Mouse (Mus musculus) B cell, adult 67 days (primary cell): ENCODE results near the gene Irf5. TPM values are rescaled to one million over a fixed set of nuclear protein-coding genes. Genes with fewer than 3 reads are reported as not detected.

Experiments
- total RNA-seq, 2 experiments: library from RNA; stranded (reverse); gene quantifications; 4 replicates each; pipeline ENCODE4 v1.2.4; 2023

Gene Irf5
- 100 to 1,000 TPM; 278 to 284 TPM for total RNA-seq

DNA sequence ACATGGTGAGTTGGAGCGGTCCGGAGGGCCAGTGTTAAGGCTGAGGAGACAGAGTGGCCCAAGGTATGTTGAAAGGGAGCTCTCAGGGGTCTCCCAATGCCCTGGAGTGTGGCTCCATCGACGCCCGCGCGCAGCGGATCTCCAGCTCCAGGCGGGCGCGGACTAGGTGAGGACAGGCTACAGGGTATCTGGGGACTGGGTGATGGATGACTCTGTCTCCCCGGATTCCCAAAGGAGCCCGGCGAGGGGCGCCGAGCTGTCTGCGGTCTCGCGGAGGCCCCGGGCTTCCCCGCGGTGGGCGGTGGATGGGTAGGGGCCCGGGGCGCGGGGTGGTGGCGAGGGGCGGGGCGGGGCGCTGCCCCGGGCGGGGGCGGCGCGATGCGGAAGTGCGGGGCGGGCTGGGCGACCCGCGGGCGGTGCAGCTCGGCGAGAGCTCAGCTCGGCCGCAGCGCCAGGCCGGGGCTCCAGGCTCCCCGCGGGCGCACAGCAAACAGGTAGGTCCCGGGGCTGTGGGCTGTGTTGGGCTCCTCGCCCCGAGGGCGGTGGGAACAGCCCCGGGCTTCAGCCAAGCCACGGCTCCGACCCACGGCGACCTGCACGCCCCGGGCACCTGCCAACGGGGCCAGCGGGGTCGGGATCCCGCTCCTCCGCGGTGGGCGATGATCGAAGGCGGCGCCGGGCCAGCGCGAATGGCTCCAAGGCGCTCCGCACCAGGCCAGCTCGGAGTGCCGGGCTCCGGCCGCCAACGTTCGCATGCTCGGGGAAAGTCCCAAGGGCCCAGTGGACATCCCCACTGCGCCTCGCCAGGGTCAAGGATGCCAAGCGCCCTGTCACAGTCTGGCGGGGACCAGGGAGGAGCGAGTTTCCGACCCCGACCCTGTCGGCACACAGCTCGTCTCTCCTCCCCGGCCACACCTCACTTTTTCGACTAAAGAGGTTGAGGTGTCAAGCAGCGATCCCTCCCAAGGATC lies at the start of gene Irf5:
Gene Irf5 (plus strand): TSS at position 345 of the 971 bp plus-strand sequence.

DNA sequence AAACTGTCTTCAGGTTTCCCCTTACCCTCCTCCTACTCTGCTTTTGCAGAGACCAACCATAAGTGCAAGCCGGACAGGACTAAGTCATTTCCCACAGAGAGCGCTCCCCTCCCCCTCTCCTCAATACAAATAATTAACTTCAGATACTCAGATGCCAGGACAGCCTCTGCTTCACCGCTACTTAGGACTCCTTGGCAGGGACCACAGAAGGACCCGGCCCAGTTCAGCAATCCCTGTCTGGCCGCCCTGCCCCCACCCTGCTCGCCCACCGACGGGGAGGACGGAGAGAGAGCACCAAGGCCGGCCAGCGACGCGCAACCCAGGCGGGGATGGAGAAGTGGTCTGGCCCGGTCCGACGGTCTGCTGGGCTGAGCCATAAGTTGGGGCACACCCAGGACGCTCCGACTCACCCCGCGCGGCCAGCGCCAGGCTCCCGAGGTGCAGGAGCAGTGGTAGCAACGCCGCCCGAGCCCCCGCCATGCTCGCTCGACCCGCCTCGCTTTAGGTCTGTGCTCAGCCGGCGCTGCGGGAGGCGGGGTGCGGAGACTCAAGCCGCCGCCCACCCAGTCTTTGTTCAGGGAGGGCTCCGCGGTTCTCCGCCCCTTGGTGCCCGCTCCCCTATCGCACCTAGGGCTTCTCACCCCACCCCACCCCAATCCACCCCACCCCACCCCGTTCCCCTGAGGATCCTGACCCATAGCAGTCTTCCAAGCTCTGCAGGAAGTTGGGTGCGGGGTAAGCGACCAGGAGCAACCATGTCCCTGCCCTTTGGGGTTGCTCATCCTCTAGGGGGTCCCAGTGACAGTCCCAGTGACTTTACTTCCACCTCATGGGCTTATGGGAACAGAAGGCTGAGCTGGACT lies 18.7 kb upstream of the Irf5 start, which contains the start of gene Kcp:
Gene Kcp (minus strand): TSS at position 506 of the 863 bp plus-strand sequence.

Other genes starting within 250 kb of the Irf5 start
- 1 to 10 TPM in 1 of 2 experiments, not detected in 1; 1.1 TPM for gene Fam71f2, start 247.0 kb upstream of the Irf5 start, total RNA-seq
- gene Fam71f1, start 207.5 kb upstream of the Irf5 start, total RNA-seq = not detected
- gene Calu, start 178.6 kb upstream of the Irf5 start, total RNA-seq = 10 to 100 TPM; 42.9 to 52.3 TPM
- gene Opn1sw, start 138.2 kb upstream of the Irf5 start, total RNA-seq = not detected
- gene Ccdc136, start 130.3 kb upstream of the Irf5 start, total RNA-seq = not detected
- gene Flnc, start 93.4 kb upstream of the Irf5 start, total RNA-seq = not detected
- 100 to 1,000 TPM; 185 to 190 TPM for gene Atp6v1f, start 58.9 kb upstream of the Irf5 start, total RNA-seq
- 1 to 10 TPM; 6.1 to 8.7 TPM for gene Atp6v1fnb, start 55.2 kb upstream of the Irf5 start, total RNA-seq
- under 1 TPM in 1 of 2 experiments, not detected in 1; 0.26 TPM for gene Kcp, start 18.7 kb upstream of the Irf5 start, total RNA-seq
- gene Tnpo3, start 83.3 kb downstream of the Irf5 start, total RNA-seq = 10 to 100 TPM; 87.4 to 93.9 TPM
- gene Tspan33, start 167.6 kb downstream of the Irf5 start, total RNA-seq = under 1 TPM; 0.44 to 0.67 TPM
- gene Smo, start 208.9 kb downstream of the Irf5 start, total RNA-seq = not detected
- 10 to 100 TPM; 62.3 to 66.9 TPM for gene Ahcyl2, start 241.4 kb downstream of the Irf5 start, total RNA-seq